Mouse (Mus musculus) cerebellum, adult 11-12 months (tissue): Measurements from ENCODE around the gene Atg7.

Experiments used
- DNase-seq: peaks from one replicate; pipeline ENCODE4 v3.0.0; 2022

The Atg7 gene

GRCm38 (mm10) chr6:114826889-114827288 is 184.0 kb downstream of the Atg7 start:
- DNase-seq = no peak

- no peak for DNase-seq
Measured at GRCm38 (mm10) chr6:114829660-114830438, 187.0 kb downstream of the Atg7 start.

GRCm38 (mm10) chr6:114831807-114832206 is 188.9 kb downstream of the Atg7 start:
- no peak for DNase-seq

- no peak for DNase-seq
Measured at GRCm38 (mm10) chr6:114833058-114833685, 190.3 kb downstream of the Atg7 start.

- DNase-seq = no peak
Measured at GRCm38 (mm10) chr6:114833791-114834346, 191.0 kb downstream of the Atg7 start.

GRCm38 (mm10) chr6:114835344-114835743 is 192.4 kb downstream of the Atg7 start:
- DNase-seq = no peak

GRCm38 (mm10) chr6:114835752-114836151 is 192.9 kb downstream of the Atg7 start:
- no peak for DNase-seq

- no peak for DNase-seq
Measured at GRCm38 (mm10) chr6:114836433-114836832, 193.5 kb downstream of the Atg7 start.

- DNase-seq = no peak
Measured at GRCm38 (mm10) chr6:114838872-114839271, 196.0 kb downstream of the Atg7 start.

- no peak for DNase-seq
Measured at GRCm38 (mm10) chr6:114840012-114840411, 197.1 kb downstream of the Atg7 start.

- DNase-seq = no peak
Measured at GRCm38 (mm10) chr6:114842131-114842530, 199.2 kb downstream of the Atg7 start.

GRCm38 (mm10) chr6:114842863-114843262 is 200.0 kb downstream of the Atg7 start:
- DNase-seq = no peak

- DNase-seq = no peak
Measured at GRCm38 (mm10) chr6:114846153-114846772, 203.4 kb downstream of the Atg7 start.

- DNase-seq = no peak
Measured at GRCm38 (mm10) chr6:114847582-114848174, 204.8 kb downstream of the Atg7 start.

- DNase-seq = no peak
Measured at GRCm38 (mm10) chr6:114848761-114849160, 205.9 kb downstream of the Atg7 start.

GRCm38 (mm10) chr6:114849787-114850186 is 206.9 kb downstream of the Atg7 start:
- no peak for DNase-seq

- no peak for DNase-seq
Measured at GRCm38 (mm10) chr6:114851688-114852087, 208.8 kb downstream of the Atg7 start.

GRCm38 (mm10) chr6:114852739-114853138 is 209.8 kb downstream of the Atg7 start:
- DNase-seq = no peak

- no peak for DNase-seq
Measured at GRCm38 (mm10) chr6:114854368-114854767, 211.5 kb downstream of the Atg7 start.

- no peak for DNase-seq
Measured at GRCm38 (mm10) chr6:114855644-114856043, 212.7 kb downstream of the Atg7 start.

GRCm38 (mm10) chr6:114856501-114856900 is 213.6 kb downstream of the Atg7 start:
- DNase-seq = no peak

GRCm38 (mm10) chr6:114857996-114858721 is 215.3 kb downstream of the Atg7 start:
- no peak for DNase-seq

GRCm38 (mm10) chr6:114858722-114859053 is 215.8 kb downstream of the Atg7 start:
- DNase-seq = no peak
